Mouse (Mus musculus): ENCODE results near the gene Abcg4. TPM values are rescaled to one million over a fixed set of nuclear protein-coding genes. Genes with fewer than 3 reads are reported as not detected.
"Not testable (repeated sequence)": the region's sequence is repeated elsewhere in the genome, so short reads cannot be mapped to it uniquely, and the experiment has no call there.

Abcg4 gene
- polyA plus RNA-seq, 1 experiment from 2014 or later: 2.1 TPM

GRCm38 (mm10) chr9:44300001-44300400 lies 11.6 kb upstream of the Abcg4 start:
- not testable (repeated sequence) for H3K27me3 ChIP-seq (ENCODE audit: control insufficient read depth, insufficient read depth, low read depth, low read length); ATAC-seq (ENCODE audit: low read depth); H3K9ac ChIP-seq (ENCODE audit: low read length); H3K9me3 ChIP-seq (ENCODE audit: control insufficient read depth, low read length); H3K27ac ChIP-seq (ENCODE audit: low read length); H3K4me3 ChIP-seq (ENCODE audit: low read length); H3K4me2 ChIP-seq (ENCODE audit: low read depth, low read length)
- WGBS: 94% methylated on average over 3 of the region's 3 CpGs
- H3K36me3 ChIP-seq (ENCODE audit: control insufficient read depth, insufficient read depth, low read length): peaks cover 45% of the 10 kb centered on the region
- H3K4me1 ChIP-seq (replicated peaks; ENCODE audit: control insufficient read depth, insufficient read depth, low read length): peaks cover 10% of the 10 kb centered on the region

GRCm38 (mm10) chr9:44292490-44292889 lies 4.1 kb upstream of the Abcg4 start:
- 0 out of 2 replicates have a peak, but pooled peaks have one; percentile 21 for ATAC-seq (ENCODE audit: low read depth)
- Histone ChIP-seq H3K9ac (ENCODE audit: low read length) (no peak overlapping the region), H3K27me3 (ENCODE audit: control insufficient read depth, insufficient read depth, low read depth, low read length) (peaks cover 12% of the 10 kb centered on the region), H3K4me1 (replicated peaks; ENCODE audit: control insufficient read depth, insufficient read depth, low read length) (peaks cover 15% of the 10 kb centered on the region), H3K27ac (ENCODE audit: low read length) (no peak overlapping the region), H3K4me2 (ENCODE audit: low read depth, low read length) (no peak overlapping the region), H3K9me3 (ENCODE audit: control insufficient read depth, low read length) (no peaks in the 10 kb centered on the region), H3K36me3 (ENCODE audit: control insufficient read depth, insufficient read depth, low read length) (peaks cover 29% of the 10 kb centered on the region), H3K4me3 (ENCODE audit: low read length) (no peak overlapping the region)
- 70% methylated on average over 3 of the region's 3 CpGs for WGBS

GRCm38 (mm10) chr9:44288959-44289291 lies 510 bp upstream of the Abcg4 start:
- Histone ChIP-seq H3K4me3 (ENCODE audit: low read length) (no peak overlapping the region), H3K27me3 (ENCODE audit: control insufficient read depth, insufficient read depth, low read depth, low read length) (peaks cover 18% of the 10 kb centered on the region), H3K4me2 (ENCODE audit: low read depth, low read length) (no peak overlapping the region; the same call in 1 of the 2 replicates), H3K27ac (ENCODE audit: low read length) (no peak overlapping the region), H3K9ac (ENCODE audit: low read length) (no peak overlapping the region), H3K9me3 (ENCODE audit: control insufficient read depth, low read length) (no peaks in the 10 kb centered on the region), H3K36me3 (ENCODE audit: control insufficient read depth, insufficient read depth, low read length) (peaks cover 12% of the 10 kb centered on the region; the same call in 1 of the 2 replicates), H3K4me1 (replicated peaks; ENCODE audit: control insufficient read depth, insufficient read depth, low read length) (peaks cover 19% of the 10 kb centered on the region)
- WGBS: 12% methylated on average over 11 of the region's 11 CpGs
- no peak; the same call in 1 of the 2 replicates for ATAC-seq (ENCODE audit: low read depth)

GRCm38 (mm10) chr9:44287401-44288075 lies 877 bp downstream of the Abcg4 start:
- H3K4me3 ChIP-seq (ENCODE audit: low read length): peak overlapping the region; percentile 55
- H3K9me3 ChIP-seq (ENCODE audit: control insufficient read depth, low read length): no peaks in the 10 kb centered on the region
- H3K36me3 ChIP-seq (ENCODE audit: control insufficient read depth, insufficient read depth, low read length): peaks cover 5% of the 10 kb centered on the region; the same call in 1 of the 2 replicates
- peak; percentile 56 for ATAC-seq (ENCODE audit: low read depth)
- no peak overlapping the region for H3K27ac ChIP-seq (ENCODE audit: low read length)
- WGBS: under 1% methylated on average over 45 of the region's 47 CpGs
- peak overlapping the region; percentile 88 for H3K4me2 ChIP-seq (ENCODE audit: low read depth, low read length)
- peaks cover 19% of the 10 kb centered on the region for H3K4me1 ChIP-seq (replicated peaks; ENCODE audit: control insufficient read depth, insufficient read depth, low read length)
- H3K9ac ChIP-seq (ENCODE audit: low read length): peak overlapping the region; percentile 64
- H3K27me3 ChIP-seq (ENCODE audit: control insufficient read depth, insufficient read depth, low read depth, low read length): peaks cover 18% of the 10 kb centered on the region

GRCm38 (mm10) chr9:44287003-44287400 lies 1.4 kb downstream of the Abcg4 start:
- Histone ChIP-seq H3K4me2 (ENCODE audit: low read depth, low read length) (peak overlapping the region; percentile 88), H3K9ac (ENCODE audit: low read length) (peak overlapping the region; percentile 64), H3K36me3 (ENCODE audit: control insufficient read depth, insufficient read depth, low read length) (peaks cover 5% of the 10 kb centered on the region; the same call in 1 of the 2 replicates), H3K27me3 (ENCODE audit: control insufficient read depth, insufficient read depth, low read depth, low read length) (peaks cover 18% of the 10 kb centered on the region), H3K4me3 (ENCODE audit: low read length) (peak overlapping the region; percentile 55), H3K27ac (ENCODE audit: low read length) (no peak overlapping the region), H3K9me3 (ENCODE audit: control insufficient read depth, low read length) (no peaks in the 10 kb centered on the region), H3K4me1 (replicated peaks; ENCODE audit: control insufficient read depth, insufficient read depth, low read length) (peaks cover 19% of the 10 kb centered on the region)
- ATAC-seq (ENCODE audit: low read depth): no peak
- WGBS: 17% methylated on average over 11 of the region's 11 CpGs

- no peak overlapping the region for H3K9ac ChIP-seq (ENCODE audit: low read length)
- H3K9me3 ChIP-seq (ENCODE audit: control insufficient read depth, low read length): no peaks in the 10 kb centered on the region
- H3K36me3 ChIP-seq (ENCODE audit: control insufficient read depth, insufficient read depth, low read length): no peaks in the 10 kb centered on the region
- 19% methylated on average over 6 of the region's 6 CpGs for WGBS
- H3K27me3 ChIP-seq (ENCODE audit: control insufficient read depth, insufficient read depth, low read depth, low read length): peaks cover 18% of the 10 kb centered on the region
- no peak for ATAC-seq (ENCODE audit: low read depth)
- no peak overlapping the region for H3K4me2 ChIP-seq (ENCODE audit: low read depth, low read length)
- H3K4me1 ChIP-seq (replicated peaks; ENCODE audit: control insufficient read depth, insufficient read depth, low read length): peaks cover 19% of the 10 kb centered on the region
- no peak overlapping the region for H3K27ac ChIP-seq (ENCODE audit: low read length)
- no peak overlapping the region for H3K4me3 ChIP-seq (ENCODE audit: low read length)
These were observed 2.1 kb downstream of the Abcg4 start for GRCm38 (mm10) chr9:44286256-44286850.

- H3K27ac ChIP-seq (ENCODE audit: low read length): no peak overlapping the region
- H3K4me2 ChIP-seq (ENCODE audit: low read depth, low read length): no peak overlapping the region
- peaks cover 10% of the 10 kb centered on the region; the same call in 1 of the 2 replicates for H3K4me1 ChIP-seq (replicated peaks; ENCODE audit: control insufficient read depth, insufficient read depth, low read length)
- 37% methylated on average over 5 of the region's 5 CpGs for WGBS
- H3K9me3 ChIP-seq (ENCODE audit: control insufficient read depth, low read length): no peaks in the 10 kb centered on the region
- peaks cover 12% of the 10 kb centered on the region for H3K27me3 ChIP-seq (ENCODE audit: control insufficient read depth, insufficient read depth, low read depth, low read length)
- no peak for ATAC-seq (ENCODE audit: low read depth)
- H3K4me3 ChIP-seq (ENCODE audit: low read length): no peak overlapping the region
- no peaks in the 10 kb centered on the region for H3K36me3 ChIP-seq (ENCODE audit: control insufficient read depth, insufficient read depth, low read length)
- no peak overlapping the region for H3K9ac ChIP-seq (ENCODE audit: low read length)
These were observed 5.2 kb downstream of the Abcg4 start for GRCm38 (mm10) chr9:44283183-44283582.

GRCm38 (mm10) chr9:44269973-44270372 lies 18.4 kb downstream of the Abcg4 start:
- no peak overlapping the region for H3K27ac ChIP-seq (ENCODE audit: low read length)
- 83% methylated on average over 4 of the region's 4 CpGs for WGBS
- ATAC-seq (ENCODE audit: low read depth): no peak

GRCm38 (mm10) chr9:44269077-44269476 lies 19.3 kb downstream of the Abcg4 start:
- Histone ChIP-seq H3K9me3 (ENCODE audit: control insufficient read depth, low read length) (no peaks in the 10 kb centered on the region), H3K4me3 (ENCODE audit: low read length) (no peak overlapping the region), H3K27me3 (ENCODE audit: control insufficient read depth, insufficient read depth, low read depth, low read length) (no peaks in the 10 kb centered on the region), H3K4me1 (replicated peaks; ENCODE audit: control insufficient read depth, insufficient read depth, low read length) (peaks cover 11% of the 10 kb centered on the region), H3K27ac (ENCODE audit: low read length) (no peak overlapping the region), H3K4me2 (ENCODE audit: low read depth, low read length) (no peak overlapping the region), H3K9ac (ENCODE audit: low read length) (no peak overlapping the region), H3K36me3 (ENCODE audit: control insufficient read depth, insufficient read depth, low read length) (no peaks in the 10 kb centered on the region)
- ATAC-seq (ENCODE audit: low read depth): no peak
- WGBS: 79% methylated on average over 3 of the region's 3 CpGs

More at GRCm38 (mm10) chr9:44269973-44270372, 18.4 kb downstream of the Abcg4 start:
- H3K4me1 ChIP-seq (replicated peaks; ENCODE audit: control insufficient read depth, insufficient read depth, low read length): peaks cover 11% of the 10 kb centered on the region
- H3K27me3 ChIP-seq (ENCODE audit: control insufficient read depth, insufficient read depth, low read depth, low read length): no peaks in the 10 kb centered on the region
- H3K9me3 ChIP-seq (ENCODE audit: control insufficient read depth, low read length): no peaks in the 10 kb centered on the region
- H3K9ac ChIP-seq (ENCODE audit: low read length): no peak overlapping the region
- H3K36me3 ChIP-seq (ENCODE audit: control insufficient read depth, insufficient read depth, low read length): no peaks in the 10 kb centered on the region
- H3K4me2 ChIP-seq (ENCODE audit: low read depth, low read length): no peak overlapping the region
- H3K4me3 ChIP-seq (ENCODE audit: low read length): no peak overlapping the region
